Mouse (Mus musculus) erythroblast, embryonic 14.5 days (primary cell): ENCODE results near the gene Jaml.

ENCODE experiments used
- GATA1 ChIP-seq: IDR thresholded peaks from 2 replicates; pipeline ENCODE4 v1.6.1; 2012; ENCODE audit warnings: low read length, inconsistent platforms, mixed read lengths
- TAL1 ChIP-seq: IDR thresholded peaks from 3 replicates; pipeline ENCODE4 v1.6.1; 2012; ENCODE audit warnings: low read length, inconsistent platforms, mixed read lengths

DNA sequence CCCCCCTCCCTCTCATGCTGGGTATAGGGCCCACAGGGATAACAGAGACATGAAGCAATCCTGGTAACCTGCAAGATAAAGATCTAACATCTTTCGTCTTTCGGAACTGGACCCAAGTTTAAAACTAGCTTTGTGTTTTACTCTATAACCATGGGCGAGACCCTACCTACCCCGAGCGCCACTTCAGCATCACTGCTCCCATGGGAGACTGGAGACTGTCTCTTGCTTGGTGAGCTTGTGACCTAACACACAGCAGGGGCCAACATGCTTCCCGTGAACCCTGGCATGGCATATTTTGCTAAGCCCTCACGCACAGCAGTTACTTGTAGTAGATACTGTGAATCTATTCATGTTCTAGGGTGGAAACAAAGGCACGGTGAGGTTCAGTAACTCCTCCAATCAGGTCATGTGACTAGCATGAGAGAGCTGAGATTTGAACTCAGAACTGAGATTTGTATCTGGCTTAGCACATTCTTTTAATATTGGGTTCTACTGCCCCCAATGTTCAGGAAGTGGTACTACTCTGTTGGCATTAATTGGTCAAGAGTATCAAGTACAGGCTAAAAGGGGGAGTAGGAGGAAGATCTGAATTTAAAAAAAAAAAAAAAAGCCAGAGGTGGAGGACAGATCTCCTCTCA is 40.5 kb downstream of the Jaml start:
- TF ChIP-seq GATA1 (no peak), TAL1 (no peak)
